Mouse (Mus musculus) forebrain, embryonic 15.5 days (tissue): ENCODE data around the gene Slco3a1. TPM values are rescaled to one million over a fixed set of nuclear protein-coding genes. Genes with fewer than 3 reads are reported as not detected.
A peak's percentile ranks its signal among the peaks of the same experiment; 100 is the strongest.

Experiments used
- ATAC-seq: fragments of 200-750 bp; cut with Nextera tagmentation; replicated peaks from 2 replicates; pipeline ENCODE4 v1.8.0; 2017; ENCODE audit warnings: mild to moderate bottlenecking, moderate TSS enrichment, moderate library complexity
- H3K27ac ChIP-seq: fragments of 300-500 bp; sonication (generic); replicated peaks from 2 replicates; pipeline ENCODE4 v1.5.1; 2015; ENCODE audit warnings: mild to moderate bottlenecking, inconsistent platforms
- H3K27me3 ChIP-seq: fragments of 300-500 bp; sonication (generic); 2 replicates; pipeline ENCODE4 v1.6.1; 2015; ENCODE audit warnings: inconsistent platforms
- H3K36me3 ChIP-seq: fragments of 300-500 bp; sonication (generic); 2 replicates; pipeline ENCODE4 v1.6.1; 2015; ENCODE audit warnings: mild to moderate bottlenecking, inconsistent platforms
- H3K4me1 ChIP-seq: fragments of 300-500 bp; sonication (generic); 2 replicates; pipeline ENCODE4 v1.6.1; 2015; ENCODE audit warnings: inconsistent platforms
- H3K4me2 ChIP-seq: fragments of 300-500 bp; sonication (generic); replicated peaks from 2 replicates; pipeline ENCODE4 v1.6.1; 2015; ENCODE audit warnings: mild to moderate bottlenecking, inconsistent platforms
- H3K4me3 ChIP-seq: fragments of 300-500 bp; sonication (generic); 2 replicates; pipeline ENCODE4 v1.5.1; 2015; ENCODE audit warnings: mild to moderate bottlenecking, inconsistent platforms
- H3K9ac ChIP-seq: fragments of 300-500 bp; sonication (generic); replicated peaks from 2 replicates; pipeline ENCODE4 v1.6.1; 2015; ENCODE audit warnings: mild to moderate bottlenecking, inconsistent platforms
- H3K9me3 ChIP-seq: fragments of 300-500 bp; sonication (generic); 2 replicates; pipeline ENCODE4 v1.6.1; 2016; ENCODE audit warnings: inconsistent platforms
- WGBS: fragments of 180-500 bp; shearing (Covaris S2); methylation state at CpG from one replicate; pipeline ENCODE4 v1.1.7; 2015; ENCODE audit warnings: mixed read lengths; 5-methylcytosine and 5-hydroxymethylcytosine counted together
- polyA plus RNA-seq: library from polyadenylated mRNA; unstranded; fragments of >200 nt; fragmentation: Nextera tagmentation; extraction: Ambion mirVana; gene quantifications from 2 replicates; pipeline ENCODE4 v1.2.1, GENCODE M21; 2015

The Slco3a1 gene
- polyA plus RNA-seq, 1 experiment from 2014 or later: 21.1 TPM

DNA sequence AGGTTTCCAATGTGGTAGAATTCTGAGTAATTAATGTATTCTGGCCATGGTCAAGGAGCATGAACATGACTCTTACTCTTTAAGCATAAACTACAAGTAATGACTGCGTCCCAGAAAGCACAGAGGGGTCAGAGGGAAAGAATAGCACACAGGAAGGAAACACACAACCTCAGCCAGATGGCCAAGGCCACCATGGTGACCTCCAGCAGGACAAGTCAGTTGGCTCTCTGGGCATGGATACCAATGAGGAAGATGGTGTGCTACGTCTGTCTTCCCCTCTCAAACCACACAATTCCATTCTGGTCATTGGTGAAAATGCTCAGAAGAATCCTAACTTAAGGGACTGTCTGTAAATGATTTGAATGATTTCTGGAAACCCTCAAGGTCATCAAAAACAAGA lies 165.0 kb downstream of the Slco3a1 start:
- H3K4me2 ChIP-seq: no peak overlapping the region
- H3K4me3 ChIP-seq: no peak overlapping the region
- no peaks in the 10 kb centered on the region for H3K27me3 ChIP-seq
- H3K4me1 ChIP-seq: peaks cover 11% of the 10 kb centered on the region
- H3K9me3 ChIP-seq: no peaks in the 10 kb centered on the region
- ATAC-seq: no peak
- H3K9ac ChIP-seq: no peak overlapping the region
- H3K27ac ChIP-seq: no peak overlapping the region
- 86% methylated on average over 2 of the region's 2 CpGs for WGBS
- no peaks in the 10 kb centered on the region for H3K36me3 ChIP-seq

DNA sequence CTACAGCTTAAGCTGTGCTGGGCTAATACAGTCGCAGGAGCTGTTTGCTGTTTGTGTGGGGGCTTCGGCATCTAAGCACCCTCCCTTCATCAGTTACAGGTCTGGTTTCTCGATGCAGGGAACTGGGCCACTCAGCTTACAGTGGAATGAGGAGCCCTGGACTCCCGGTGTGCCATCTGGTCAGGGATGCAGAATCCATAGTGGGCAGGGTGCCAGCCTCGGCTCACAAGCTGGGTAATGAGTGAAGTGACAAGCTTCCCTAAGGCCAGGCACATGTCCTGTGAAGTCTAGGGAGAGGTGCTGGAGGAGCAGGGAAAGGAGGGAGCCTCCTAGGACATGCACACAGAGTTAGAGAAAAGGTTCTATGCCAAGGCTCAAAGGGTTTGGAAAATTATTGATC lies 168.3 kb downstream of the Slco3a1 start:
- Histone ChIP-seq H3K4me2 (no peak overlapping the region), H3K36me3 (no peaks in the 10 kb centered on the region), H3K4me1 (peaks cover 11% of the 10 kb centered on the region), H3K4me3 (no peak overlapping the region), H3K9me3 (no peaks in the 10 kb centered on the region), H3K27ac (no peak overlapping the region), H3K9ac (no peak overlapping the region), H3K27me3 (no peaks in the 10 kb centered on the region)
- peak; percentile 86 for ATAC-seq
- 40% methylated on average over 5 of the region's 5 CpGs for WGBS

DNA sequence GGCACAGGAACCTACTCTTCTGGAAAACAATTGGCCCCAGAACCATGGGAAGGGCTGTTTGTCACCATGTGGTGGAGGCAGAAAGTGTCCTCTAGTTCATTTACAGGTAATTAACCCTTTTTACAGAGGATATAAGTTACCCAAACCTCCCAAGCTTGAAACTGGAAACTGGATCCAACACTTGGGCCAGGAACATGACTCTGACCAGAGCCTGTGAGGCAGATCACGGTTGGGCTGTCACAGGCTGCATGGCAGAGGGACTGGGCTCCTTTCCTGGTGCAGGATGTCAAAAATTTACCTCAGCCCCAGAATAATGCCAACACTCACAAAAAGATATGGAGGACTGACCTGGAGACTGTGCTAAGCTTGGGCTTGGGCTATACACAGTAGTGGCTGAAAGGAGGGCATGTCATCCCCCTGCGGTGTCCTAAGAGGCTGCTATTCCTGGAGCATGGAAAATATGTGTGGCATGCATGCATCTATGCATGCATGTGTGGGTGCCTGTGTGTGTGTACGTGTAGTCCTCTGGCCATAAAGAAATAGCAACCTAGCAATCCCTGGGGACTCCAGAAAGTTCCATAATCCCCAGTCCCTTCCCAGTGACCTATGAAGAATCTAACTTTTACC lies 171.4 kb downstream of the Slco3a1 start:
- no peaks in the 10 kb centered on the region for H3K9me3 ChIP-seq
- no peak overlapping the region for H3K9ac ChIP-seq
- H3K4me3 ChIP-seq: no peak overlapping the region
- WGBS: 84% methylated on average over 3 of the region's 3 CpGs
- no peaks in the 10 kb centered on the region for H3K27me3 ChIP-seq
- peaks cover 11% of the 10 kb centered on the region for H3K4me1 ChIP-seq
- ATAC-seq: no peak
- H3K36me3 ChIP-seq: no peaks in the 10 kb centered on the region
- no peak overlapping the region for H3K27ac ChIP-seq
- no peak overlapping the region for H3K4me2 ChIP-seq

DNA sequence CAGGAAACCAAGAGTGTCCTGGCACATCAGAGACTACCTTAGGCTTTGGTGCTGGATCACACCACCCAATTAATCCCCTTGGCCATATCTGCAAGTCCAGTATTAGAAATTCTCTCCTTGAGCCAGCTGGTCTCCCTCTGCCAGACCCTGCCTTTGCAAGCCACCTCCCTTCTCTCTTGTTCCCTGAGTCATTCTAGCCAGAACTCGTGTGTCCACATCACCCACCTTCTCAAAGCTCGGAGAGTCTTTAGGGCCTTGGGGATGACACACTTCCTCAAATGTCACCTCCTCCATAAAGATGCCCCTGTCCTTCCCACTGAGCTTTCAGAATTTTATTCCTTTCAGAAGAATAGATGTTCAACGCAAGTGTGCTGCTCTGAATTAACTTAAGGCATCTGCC lies 172.3 kb downstream of the Slco3a1 start:
- H3K9me3 ChIP-seq: no peaks in the 10 kb centered on the region
- peaks cover 11% of the 10 kb centered on the region for H3K4me1 ChIP-seq
- no peak overlapping the region for H3K4me3 ChIP-seq
- no peaks in the 10 kb centered on the region for H3K27me3 ChIP-seq
- H3K4me2 ChIP-seq: no peak overlapping the region
- ATAC-seq: no peak
- H3K9ac ChIP-seq: no peak overlapping the region
- no peaks in the 10 kb centered on the region for H3K36me3 ChIP-seq
- 69% methylated on average over 3 of the region's 3 CpGs for WGBS
- H3K27ac ChIP-seq: no peak overlapping the region

DNA sequence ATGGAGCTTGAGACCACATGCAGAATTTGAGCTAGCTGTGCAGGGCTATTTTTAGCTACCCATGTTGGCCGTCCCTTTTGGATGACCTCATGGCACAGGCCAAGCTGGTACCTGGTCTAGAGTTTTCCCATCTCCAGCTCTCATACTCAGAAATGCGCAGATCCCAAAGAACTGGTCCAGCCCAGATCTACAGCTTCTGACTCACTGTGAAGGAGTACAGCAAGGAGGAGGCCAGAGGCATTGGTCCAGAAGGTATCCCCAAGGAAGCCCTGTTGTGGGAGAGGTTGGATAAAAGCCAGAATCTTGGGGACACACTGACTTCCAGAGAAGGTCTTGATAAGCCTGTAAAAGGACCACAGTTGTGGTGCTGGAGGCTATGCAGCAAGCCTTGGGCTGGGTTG lies 172.7 kb downstream of the Slco3a1 start:
- 80% methylated on average over 2 of the region's 2 CpGs for WGBS
- Histone ChIP-seq H3K9ac (no peak overlapping the region), H3K4me3 (no peak overlapping the region), H3K4me1 (peaks cover 11% of the 10 kb centered on the region), H3K36me3 (no peaks in the 10 kb centered on the region), H3K9me3 (no peaks in the 10 kb centered on the region), H3K4me2 (no peak overlapping the region), H3K27me3 (no peaks in the 10 kb centered on the region), H3K27ac (no peak overlapping the region)
- no peak for ATAC-seq

DNA sequence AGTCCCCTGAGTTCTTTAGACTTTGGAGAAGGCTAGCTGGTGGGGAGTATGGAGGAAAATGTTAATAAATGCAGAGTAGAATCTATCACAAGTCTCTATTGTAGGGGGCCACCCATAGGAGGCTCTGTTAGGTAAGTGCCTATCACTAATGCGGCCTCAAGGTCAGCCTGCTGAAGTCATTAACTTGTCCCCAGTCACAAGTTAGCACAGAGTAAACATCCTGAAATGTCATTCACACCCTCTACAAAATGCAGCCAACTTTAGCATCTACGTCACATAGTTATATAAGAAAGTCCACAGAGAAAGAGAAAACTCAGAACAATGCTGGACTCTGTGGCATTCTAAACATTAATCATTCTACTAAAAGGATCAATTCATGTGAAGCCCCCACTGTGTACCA lies 173.5 kb downstream of the Slco3a1 start:
- Histone ChIP-seq H3K4me3 (no peak overlapping the region), H3K27me3 (no peaks in the 10 kb centered on the region), H3K36me3 (no peaks in the 10 kb centered on the region), H3K4me2 (no peak overlapping the region), H3K9ac (no peak overlapping the region), H3K27ac (no peak overlapping the region), H3K9me3 (no peaks in the 10 kb centered on the region), H3K4me1 (peaks cover 4% of the 10 kb centered on the region; the same call in 1 of the 2 replicates)
- ATAC-seq: no peak
- WGBS: 91% methylated on average over 2 of the region's 2 CpGs

DNA sequence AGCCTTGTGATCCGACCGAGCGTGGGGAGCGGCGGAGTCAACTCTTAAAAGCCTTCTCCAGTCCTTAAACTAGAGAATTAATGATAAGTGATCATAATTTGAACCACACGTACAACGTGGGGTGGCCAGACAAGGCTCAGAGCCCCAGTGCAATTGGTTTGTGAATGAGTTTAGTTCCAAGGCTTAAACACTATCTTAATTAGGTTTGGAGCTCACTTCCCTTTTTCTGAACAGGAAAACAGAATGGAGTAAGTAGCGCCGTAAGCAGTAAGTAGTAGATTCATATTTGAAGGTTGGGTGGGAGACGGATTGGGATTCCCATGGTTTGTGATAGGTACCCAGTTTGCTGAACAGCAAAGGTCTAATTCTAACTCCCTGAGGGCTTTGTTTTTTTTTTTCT lies 176.7 kb downstream of the Slco3a1 start:
- no peaks in the 10 kb centered on the region for H3K4me1 ChIP-seq
- H3K4me2 ChIP-seq: no peak overlapping the region
- H3K4me3 ChIP-seq: no peak overlapping the region
- 84% methylated on average over 10 of the region's 10 CpGs for WGBS
- no peak for ATAC-seq
- H3K27ac ChIP-seq: no peak overlapping the region
- H3K9ac ChIP-seq: no peak overlapping the region
- no peaks in the 10 kb centered on the region for H3K27me3 ChIP-seq
- H3K36me3 ChIP-seq: no peaks in the 10 kb centered on the region
- no peaks in the 10 kb centered on the region for H3K9me3 ChIP-seq

DNA sequence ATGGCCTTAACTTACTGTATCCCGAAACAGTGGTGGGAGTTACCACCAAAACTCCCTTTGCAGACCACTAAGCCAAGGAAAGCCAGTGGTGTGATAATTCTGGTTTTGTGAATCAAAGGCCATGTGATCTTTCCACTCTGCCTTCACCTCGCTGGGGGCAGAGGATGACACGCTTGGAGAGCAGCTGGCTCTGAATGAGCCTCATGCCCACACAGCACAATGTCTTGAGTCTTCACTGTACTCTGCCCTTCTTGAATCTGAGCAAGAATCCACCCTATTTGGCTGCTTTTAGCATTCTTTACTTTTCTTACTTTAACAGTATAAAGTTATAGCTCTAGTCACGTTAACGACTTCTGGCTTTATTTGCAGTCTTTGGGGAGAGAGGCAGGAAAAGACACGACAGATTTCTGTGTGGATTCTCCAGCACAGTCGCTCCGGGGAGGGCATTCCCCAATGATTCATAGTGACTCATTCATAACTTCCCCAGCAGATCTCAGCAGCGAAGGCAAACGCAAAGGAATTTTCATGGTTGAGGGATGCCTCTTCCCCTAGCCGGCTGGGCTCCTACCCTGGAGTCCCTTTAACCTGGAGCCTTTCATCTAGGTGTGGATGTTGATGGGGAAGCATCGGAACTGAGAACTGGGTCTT lies 178.1 kb downstream of the Slco3a1 start:
- WGBS: 73% methylated on average over 12 of the region's 12 CpGs
- Histone ChIP-seq H3K4me1 (no peaks in the 10 kb centered on the region), H3K27me3 (no peaks in the 10 kb centered on the region), H3K9me3 (no peaks in the 10 kb centered on the region), H3K36me3 (no peaks in the 10 kb centered on the region), H3K9ac (no peak overlapping the region), H3K4me3 (no peak overlapping the region), H3K27ac (no peak overlapping the region), H3K4me2 (no peak overlapping the region)
- ATAC-seq: no peak

DNA sequence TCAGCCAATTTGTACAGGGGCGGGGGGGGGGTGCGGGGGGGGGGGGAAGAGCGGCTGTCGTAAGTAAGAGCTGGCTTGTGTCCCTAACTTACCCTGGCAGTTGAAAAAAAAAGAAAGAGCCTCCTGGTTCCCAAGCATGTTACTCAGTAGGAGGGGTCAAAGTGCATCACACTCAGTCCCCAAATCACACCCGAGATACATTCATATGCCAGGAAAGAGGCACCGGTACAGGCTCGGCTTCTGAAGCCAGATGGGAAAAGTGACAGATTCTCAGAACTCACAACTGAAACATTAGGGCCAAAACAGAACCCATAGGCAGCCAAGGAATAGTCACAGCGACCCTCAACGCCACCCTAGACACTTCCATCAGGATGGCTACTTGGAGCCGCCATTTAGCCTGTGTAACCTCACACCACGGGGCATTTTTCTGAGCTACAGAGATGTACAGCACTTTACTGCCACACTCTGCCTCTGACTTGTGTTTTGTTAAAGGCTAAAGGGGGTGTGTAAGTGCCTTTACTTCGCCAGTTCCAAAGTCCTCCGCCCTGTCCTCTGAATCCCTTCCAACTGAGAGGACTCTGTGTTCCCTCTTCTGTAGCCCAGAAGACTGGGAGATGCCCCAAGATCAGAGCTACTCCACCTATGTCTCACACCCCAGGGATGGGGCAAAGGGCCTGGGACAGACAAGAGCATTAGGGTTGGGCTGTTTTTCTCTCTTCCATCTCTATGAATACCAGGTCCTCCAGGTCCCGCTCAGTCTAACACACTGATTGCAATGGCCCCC lies 179.2 kb downstream of the Slco3a1 start:
- ATAC-seq: no peak
- Histone ChIP-seq H3K4me2 (no peak overlapping the region), H3K9ac (no peak overlapping the region), H3K4me3 (no peak overlapping the region), H3K36me3 (no peaks in the 10 kb centered on the region), H3K27me3 (no peaks in the 10 kb centered on the region), H3K9me3 (no peaks in the 10 kb centered on the region), H3K4me1 (no peaks in the 10 kb centered on the region), H3K27ac (no peak overlapping the region)
- WGBS: 75% methylated on average over 13 of the region's 14 CpGs

DNA sequence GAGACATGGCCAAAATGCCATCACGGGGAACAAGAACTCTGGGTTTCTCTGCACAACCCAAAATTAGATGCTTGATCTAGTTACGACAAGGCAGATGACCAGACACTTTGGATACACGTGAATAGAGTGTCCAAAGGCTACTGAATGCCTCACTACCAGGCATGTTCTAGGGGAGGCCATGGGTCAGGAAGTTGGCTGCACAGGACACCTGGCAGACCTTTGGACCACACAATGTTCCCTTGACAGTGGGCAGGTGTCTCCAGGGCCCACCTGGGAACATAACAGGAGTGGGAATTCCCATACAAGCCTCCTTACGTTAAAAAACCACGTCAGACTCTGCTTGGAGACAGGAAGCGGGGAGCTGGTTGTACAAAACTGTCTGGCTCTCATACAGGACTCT lies 181.5 kb downstream of the Slco3a1 start:
- Histone ChIP-seq H3K9ac (no peak overlapping the region), H3K27ac (no peak overlapping the region), H3K4me1 (no peaks in the 10 kb centered on the region), H3K4me3 (no peak overlapping the region), H3K4me2 (no peak overlapping the region), H3K36me3 (no peaks in the 10 kb centered on the region), H3K9me3 (no peaks in the 10 kb centered on the region), H3K27me3 (no peaks in the 10 kb centered on the region)
- no peak for ATAC-seq
- 92% methylated on average over 6 of the region's 6 CpGs for WGBS

DNA sequence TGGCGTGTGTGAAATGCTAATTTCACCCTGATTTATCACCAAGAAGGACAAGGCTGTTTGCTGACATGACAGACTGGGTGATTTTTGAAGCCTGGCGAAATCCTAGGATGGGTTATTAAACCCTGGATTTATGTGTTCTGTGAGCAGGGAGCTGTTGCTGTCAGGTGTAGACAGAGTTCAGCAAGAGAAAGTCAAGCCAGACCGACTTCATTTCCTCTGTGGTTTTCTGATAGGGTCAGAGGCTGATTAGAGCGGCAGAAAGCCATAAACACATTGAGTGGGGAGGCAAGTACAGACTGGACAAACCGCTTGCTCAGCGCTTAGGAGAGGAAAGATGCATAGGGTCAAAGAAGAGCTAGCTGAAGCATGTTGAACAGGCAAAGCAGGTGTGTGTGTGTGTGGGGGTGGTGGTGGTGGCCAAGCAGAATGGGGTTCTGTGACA lies 182.4 kb downstream of the Slco3a1 start:
- H3K4me2 ChIP-seq: no peak overlapping the region
- ATAC-seq: no peak
- 82% methylated on average over 6 of the region's 6 CpGs for WGBS

DNA sequence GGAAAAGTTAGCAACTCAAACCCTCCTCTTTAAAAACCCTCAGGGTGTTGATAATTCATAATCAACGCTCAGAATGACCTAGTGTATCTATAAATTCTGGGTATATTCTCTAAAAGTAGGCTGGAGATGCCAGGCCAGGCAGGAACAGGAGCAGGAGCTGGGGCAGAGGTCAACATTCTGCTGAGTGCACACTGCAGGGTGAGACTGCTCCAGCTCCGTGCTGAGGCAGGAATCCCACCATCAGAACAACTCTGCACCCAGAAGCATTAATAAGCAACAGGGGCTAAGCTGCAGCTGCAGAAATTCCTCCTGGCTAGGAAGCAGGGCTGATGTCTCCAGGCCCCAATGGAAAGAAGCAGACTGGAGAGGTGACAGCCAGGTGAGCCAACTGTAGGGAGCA lies 182.9 kb downstream of the Slco3a1 start:
- 48% methylated on average over 2 of the region's 2 CpGs for WGBS
- Histone ChIP-seq H3K4me1 (peaks cover 5% of the 10 kb centered on the region), H3K9ac (no peak overlapping the region), H3K9me3 (no peaks in the 10 kb centered on the region), H3K27me3 (no peaks in the 10 kb centered on the region), H3K36me3 (no peaks in the 10 kb centered on the region), H3K27ac (no peak overlapping the region), H3K4me3 (no peak overlapping the region), H3K4me2 (no peak overlapping the region)
- ATAC-seq: no peak

More for the DNA sequence above, 182.4 kb downstream of the Slco3a1 start:
- peaks cover 5% of the 10 kb centered on the region for H3K4me1 ChIP-seq
- H3K27me3 ChIP-seq: no peaks in the 10 kb centered on the region
- no peak overlapping the region for H3K9ac ChIP-seq
- H3K9me3 ChIP-seq: no peaks in the 10 kb centered on the region
- no peaks in the 10 kb centered on the region for H3K36me3 ChIP-seq
- no peak overlapping the region for H3K4me3 ChIP-seq
- no peak overlapping the region for H3K27ac ChIP-seq
